Mouse (Mus musculus): Measurements from ENCODE around the gene Anapc2. TPM values are rescaled to one million over a fixed set of nuclear protein-coding genes. Genes with fewer than 3 reads are reported as not detected.

Anapc2 gene
- polyA plus RNA-seq, 1 experiment from 2014 or later: 110 TPM

GRCm38 (mm10) chr2:25262795-25263622 lies 9.3 kb upstream of the Anapc2 start:
- WGBS: under 1% methylated on average over 82 of the region's 82 CpGs
- Histone ChIP-seq H3K36me3 (ENCODE audit: control insufficient read depth, insufficient read depth, low read length) (no peaks in the 10 kb centered on the region), H3K27ac (ENCODE audit: low read depth, low read length) (peak overlapping the region; percentile 68), H3K9me3 (ENCODE audit: control insufficient read depth, low read length) (no peaks in the 10 kb centered on the region), H3K4me3 (ENCODE audit: low read depth, low read length) (peak overlapping the region; percentile 71), H3K9ac (replicated peaks; ENCODE audit: low read depth, low read length) (peak overlapping the region; percentile 68), H3K4me1 (ENCODE audit: control insufficient read depth, insufficient read depth, low read length) (peaks cover 50% of the 10 kb centered on the region), H3K4me2 (ENCODE audit: low read depth, low read length) (peak overlapping the region; percentile 99), H3K27me3 (ENCODE audit: control insufficient read depth, insufficient read depth, low read length) (no peaks in the 10 kb centered on the region)
- ATAC-seq (ENCODE audit: low read depth): peak; percentile 23; the same call in 1 of the 2 replicates

DNA sequence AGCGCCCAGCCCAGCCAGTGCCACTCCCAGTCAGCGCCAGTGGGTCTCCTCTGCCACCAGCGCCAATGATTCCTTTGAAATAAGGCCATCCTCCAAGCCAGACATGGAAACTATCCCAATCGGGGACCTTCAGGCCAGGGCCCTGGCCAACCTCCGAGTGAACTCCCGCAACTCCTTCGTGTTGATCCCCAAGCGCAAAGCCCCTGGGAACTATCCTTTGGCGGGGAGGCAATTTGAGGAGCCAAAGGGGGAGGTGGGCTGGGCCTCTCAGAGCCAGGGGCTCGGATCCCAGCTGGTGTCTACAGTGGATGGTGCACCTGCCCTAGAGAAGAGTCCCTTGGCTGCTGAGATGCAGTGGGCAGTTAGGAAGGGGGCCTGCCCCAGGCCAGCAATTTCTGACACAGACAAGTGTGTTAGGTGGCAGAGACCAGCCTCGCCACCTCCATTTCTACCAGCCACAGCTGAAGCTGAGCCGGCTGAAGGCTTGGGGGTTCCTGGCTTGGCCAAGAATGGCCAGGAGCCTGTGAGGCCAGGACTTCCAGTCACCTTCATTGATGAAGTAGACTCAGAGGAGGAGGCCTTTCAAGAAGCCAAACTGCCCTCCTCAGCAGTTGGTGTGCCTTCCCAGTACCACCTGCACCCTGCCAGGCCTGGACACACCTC lies 8.5 kb upstream of the Anapc2 start:
- peak overlapping the region; percentile 71 for H3K4me3 ChIP-seq (ENCODE audit: low read depth, low read length)
- no peaks in the 10 kb centered on the region for H3K9me3 ChIP-seq (ENCODE audit: control insufficient read depth, low read length)
- no peaks in the 10 kb centered on the region for H3K27me3 ChIP-seq (ENCODE audit: control insufficient read depth, insufficient read depth, low read length)
- peak overlapping the region; percentile 99 for H3K4me2 ChIP-seq (ENCODE audit: low read depth, low read length)
- WGBS: 11% methylated on average over 12 of the region's 12 CpGs
- no peak for ATAC-seq (ENCODE audit: low read depth)
- peak overlapping the region; percentile 68 for H3K9ac ChIP-seq (replicated peaks; ENCODE audit: low read depth, low read length)
- H3K27ac ChIP-seq (ENCODE audit: low read depth, low read length): peak overlapping the region; percentile 68; the same call in 1 of the 2 replicates
- peaks cover 50% of the 10 kb centered on the region for H3K4me1 ChIP-seq (ENCODE audit: control insufficient read depth, insufficient read depth, low read length)
- peaks cover under 1% of the 10 kb centered on the region for H3K36me3 ChIP-seq (ENCODE audit: control insufficient read depth, insufficient read depth, low read length)

- Histone ChIP-seq H3K4me3 (ENCODE audit: low read depth, low read length) (peak overlapping the region; percentile 71; the same call in 1 of the 2 replicates), H3K4me1 (ENCODE audit: control insufficient read depth, insufficient read depth, low read length) (peaks cover 50% of the 10 kb centered on the region), H3K27ac (ENCODE audit: low read depth, low read length) (no peak overlapping the region), H3K4me2 (ENCODE audit: low read depth, low read length) (peak overlapping the region; percentile 99), H3K9me3 (ENCODE audit: control insufficient read depth, low read length) (no peaks in the 10 kb centered on the region), H3K27me3 (ENCODE audit: control insufficient read depth, insufficient read depth, low read length) (no peaks in the 10 kb centered on the region), H3K9ac (replicated peaks; ENCODE audit: low read depth, low read length) (peak overlapping the region; percentile 68; the same call in 1 of the 2 replicates), H3K36me3 (ENCODE audit: control insufficient read depth, insufficient read depth, low read length) (peaks cover 6% of the 10 kb centered on the region)
- ATAC-seq (ENCODE audit: low read depth): no peak
- WGBS: 85% methylated on average over 5 of the region's 5 CpGs
These were observed 8.0 kb upstream of the Anapc2 start for GRCm38 (mm10) chr2:25264286-25264660.

DNA sequence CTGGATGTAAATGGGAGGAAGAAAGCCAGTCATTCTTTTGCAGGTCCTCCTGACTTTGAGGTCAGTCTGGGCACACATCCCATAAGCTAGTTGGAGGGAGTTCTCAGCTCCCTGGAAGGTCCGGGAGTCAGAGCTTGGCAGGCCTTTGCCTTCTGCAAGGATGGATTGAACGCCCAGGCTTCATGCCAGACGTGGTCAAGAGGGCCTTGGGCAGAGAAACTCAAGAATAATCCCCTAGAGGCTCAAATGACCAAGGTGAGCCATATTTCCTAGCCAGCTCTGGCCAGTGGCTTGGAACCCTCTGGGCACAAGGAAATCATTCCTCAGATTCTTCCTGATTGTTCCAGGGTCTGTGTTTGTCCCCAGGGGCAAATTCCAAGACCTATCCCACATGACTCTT lies 7.4 kb upstream of the Anapc2 start:
- Histone ChIP-seq H3K4me3 (ENCODE audit: low read depth, low read length) (peak overlapping the region; percentile 12; the same call in 1 of the 2 replicates), H3K4me1 (ENCODE audit: control insufficient read depth, insufficient read depth, low read length) (peaks cover 50% of the 10 kb centered on the region)

GRCm38 (mm10) chr2:25265897-25266656 lies 6.2 kb upstream of the Anapc2 start:
- peaks cover 54% of the 10 kb centered on the region for H3K4me1 ChIP-seq (ENCODE audit: control insufficient read depth, insufficient read depth, low read length)
- WGBS: 58% methylated on average over 6 of the region's 6 CpGs
- ATAC-seq (ENCODE audit: low read depth): no peak
- peak overlapping the region; percentile 64 for H3K27ac ChIP-seq (ENCODE audit: low read depth, low read length)
- H3K9me3 ChIP-seq (ENCODE audit: control insufficient read depth, low read length): no peaks in the 10 kb centered on the region
- peaks cover 16% of the 10 kb centered on the region for H3K36me3 ChIP-seq (ENCODE audit: control insufficient read depth, insufficient read depth, low read length)
- peak overlapping the region; percentile 99 for H3K4me2 ChIP-seq (ENCODE audit: low read depth, low read length)
- H3K4me3 ChIP-seq (ENCODE audit: low read depth, low read length): peak overlapping the region; percentile 12; the same call in 1 of the 2 replicates
- H3K27me3 ChIP-seq (ENCODE audit: control insufficient read depth, insufficient read depth, low read length): no peaks in the 10 kb centered on the region
- peak overlapping the region; percentile 32; the same call in 1 of the 2 replicates for H3K9ac ChIP-seq (replicated peaks; ENCODE audit: low read depth, low read length)

More for the DNA sequence above, 7.4 kb upstream of the Anapc2 start:
- no peaks in the 10 kb centered on the region for H3K9me3 ChIP-seq (ENCODE audit: control insufficient read depth, low read length)
- peaks cover 11% of the 10 kb centered on the region for H3K36me3 ChIP-seq (ENCODE audit: control insufficient read depth, insufficient read depth, low read length)
- no peak for ATAC-seq (ENCODE audit: low read depth)
- H3K27ac ChIP-seq (ENCODE audit: low read depth, low read length): no peak overlapping the region
- peak overlapping the region; percentile 26 for H3K9ac ChIP-seq (replicated peaks; ENCODE audit: low read depth, low read length)
- H3K4me2 ChIP-seq (ENCODE audit: low read depth, low read length): peak overlapping the region; percentile 99
- 70% methylated on average over 3 of the region's 3 CpGs for WGBS
- H3K27me3 ChIP-seq (ENCODE audit: control insufficient read depth, insufficient read depth, low read length): no peaks in the 10 kb centered on the region

DNA sequence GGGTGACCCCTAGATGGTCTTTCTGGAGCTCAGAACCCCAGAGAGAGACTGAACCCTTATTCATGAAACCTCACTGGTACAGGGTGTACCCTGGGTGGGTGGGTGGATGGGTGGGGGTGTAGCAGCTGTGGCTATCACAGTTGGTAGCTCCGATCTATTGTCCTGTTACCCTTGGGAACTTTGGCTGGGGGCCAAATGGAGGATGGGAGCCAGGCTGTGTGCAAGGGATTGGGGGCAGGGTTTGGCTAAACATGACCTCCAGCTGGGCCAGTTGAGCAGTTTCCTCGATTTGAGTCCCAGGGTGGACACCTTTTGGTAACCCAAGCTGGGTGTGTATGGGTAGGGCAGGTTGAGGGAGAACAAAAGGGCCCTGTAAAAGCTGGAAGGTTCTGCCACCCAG lies 5.6 kb upstream of the Anapc2 start:
- peak overlapping the region; percentile 64 for H3K27ac ChIP-seq (ENCODE audit: low read depth, low read length)
- H3K4me2 ChIP-seq (ENCODE audit: low read depth, low read length): peak overlapping the region; percentile 99; the same call in 1 of the 2 replicates
- H3K4me1 ChIP-seq (ENCODE audit: control insufficient read depth, insufficient read depth, low read length): peaks cover 60% of the 10 kb centered on the region
- H3K36me3 ChIP-seq (ENCODE audit: control insufficient read depth, insufficient read depth, low read length): peaks cover 16% of the 10 kb centered on the region
- H3K27me3 ChIP-seq (ENCODE audit: control insufficient read depth, insufficient read depth, low read length): no peaks in the 10 kb centered on the region
- peak overlapping the region; percentile 32; the same call in 1 of the 2 replicates for H3K9ac ChIP-seq (replicated peaks; ENCODE audit: low read depth, low read length)
- no peak for ATAC-seq (ENCODE audit: low read depth)
- 27% methylated on average over 2 of the region's 2 CpGs for WGBS
- no peak overlapping the region for H3K4me3 ChIP-seq (ENCODE audit: low read depth, low read length)
- H3K9me3 ChIP-seq (ENCODE audit: control insufficient read depth, low read length): no peaks in the 10 kb centered on the region

DNA sequence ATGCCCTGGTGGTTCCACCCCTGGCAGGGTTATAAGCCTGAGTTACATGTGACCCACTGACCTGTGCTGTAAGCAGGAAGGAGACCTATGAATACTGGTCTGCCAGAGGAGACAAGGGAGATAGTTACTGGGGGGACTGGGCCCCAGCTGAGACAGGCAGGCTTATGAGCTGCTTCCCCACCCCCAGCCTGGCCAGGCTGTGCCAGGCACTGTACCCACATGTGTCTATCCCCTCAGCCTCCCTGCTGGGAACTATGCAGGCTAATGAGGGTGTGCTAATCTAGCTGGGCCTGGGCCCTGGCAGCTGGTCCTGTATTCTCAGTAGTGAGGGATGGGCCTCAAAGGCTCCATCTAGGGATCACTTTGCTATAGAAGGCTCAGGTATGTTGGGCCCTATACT lies 5.0 kb upstream of the Anapc2 start:
- Histone ChIP-seq H3K27ac (ENCODE audit: low read depth, low read length) (peak overlapping the region; percentile 61; the same call in 1 of the 2 replicates), H3K4me1 (ENCODE audit: control insufficient read depth, insufficient read depth, low read length) (peaks cover 60% of the 10 kb centered on the region), H3K27me3 (ENCODE audit: control insufficient read depth, insufficient read depth, low read length) (no peaks in the 10 kb centered on the region), H3K36me3 (ENCODE audit: control insufficient read depth, insufficient read depth, low read length) (peaks cover 16% of the 10 kb centered on the region), H3K4me3 (ENCODE audit: low read depth, low read length) (no peak overlapping the region), H3K9me3 (ENCODE audit: control insufficient read depth, low read length) (no peaks in the 10 kb centered on the region), H3K9ac (replicated peaks; ENCODE audit: low read depth, low read length) (no peak overlapping the region), H3K4me2 (ENCODE audit: low read depth, low read length) (peak overlapping the region; percentile 11; the same call in 1 of the 2 replicates)
- no peak for ATAC-seq (ENCODE audit: low read depth)

GRCm38 (mm10) chr2:25267746-25268309 lies 4.5 kb upstream of the Anapc2 start:
- Histone ChIP-seq H3K27me3 (ENCODE audit: control insufficient read depth, insufficient read depth, low read length) (no peaks in the 10 kb centered on the region), H3K4me1 (ENCODE audit: control insufficient read depth, insufficient read depth, low read length) (peaks cover 60% of the 10 kb centered on the region), H3K36me3 (ENCODE audit: control insufficient read depth, insufficient read depth, low read length) (peaks cover 16% of the 10 kb centered on the region), H3K4me2 (ENCODE audit: low read depth, low read length) (peak overlapping the region; percentile 11; the same call in 1 of the 2 replicates), H3K9me3 (ENCODE audit: control insufficient read depth, low read length) (no peaks in the 10 kb centered on the region), H3K27ac (ENCODE audit: low read depth, low read length) (no peak overlapping the region), H3K9ac (replicated peaks; ENCODE audit: low read depth, low read length) (no peak overlapping the region), H3K4me3 (ENCODE audit: low read depth, low read length) (no peak overlapping the region)
- WGBS: 73% methylated on average over 4 of the region's 4 CpGs
- no peak for ATAC-seq (ENCODE audit: low read depth)

Data from neural tube, embryonic 14.5 days (tissue).